Mouse (Mus musculus) left cerebral cortex, adult 2 months (tissue): Measurements from ENCODE around the gene Gpcpd1. TPM values are rescaled to one million over a fixed set of nuclear protein-coding genes. Genes with fewer than 3 reads are reported as not detected.
A peak's percentile ranks its signal among the peaks of the same experiment; 100 is the strongest.
"Not testable (repeated sequence)": the region's sequence is repeated elsewhere in the genome, so short reads cannot be mapped to it uniquely, and the experiment has no call there.

Experiments
- DNase-seq, 2 experiments: peaks; one replicate each; pipeline ENCODE4 v3.0.0; 2021 to 2022; ENCODE audit warnings: low spot score in 2 of 2, mixed read lengths in 1 of 2; ENCODE audit errors: extremely low spot score in 1 of 2
- H3K27ac ChIP-seq: fragments of 200-600 bp; 2 replicates; pipeline ENCODE4 v1.8.1; 2022
- H3K4me3 ChIP-seq: fragments of 200-600 bp; 2 replicates; pipeline ENCODE4 v1.8.1; 2022
- CTCF ChIP-seq: fragments of 200-600 bp; IDR thresholded peaks from 2 replicates; pipeline ENCODE4 v1.8.1; 2022; ENCODE audit warnings: antibody characterized with exemption, mild to moderate bottlenecking, moderate library complexity
- intact Hi-C: fragments of 180-260 bp; cut with DNase I; formaldehyde crosslinking; loops from one replicate; pipeline ENCODE4 v1.15.1; 2025
- total RNA-seq, 2 experiments: library from RNA; stranded (reverse); gene quantifications; 2 replicates each; pipeline ENCODE4 v1.2.3; 2021

Gene Gpcpd1
- total RNA-seq, 2 experiments from 2014 or later: 74.2 to 86.0 TPM

GRCm38 (mm10) chr2:132603706-132604105 lies 16.2 kb upstream of the Gpcpd1 start:
- H3K4me3 ChIP-seq: no peak overlapping the region
- H3K27ac ChIP-seq: no peak overlapping the region
- no peak for TF ChIP-seq CTCF
- no peak for DNase-seq
- intact Hi-C loops: no loop called here

- intact Hi-C loops: no loop called here
- DNase-seq: no peak
- H3K4me3 ChIP-seq: no peak overlapping the region
- peak overlapping the region; percentile 53; the same call in 1 of the 2 replicates for H3K27ac ChIP-seq
- no peak for TF ChIP-seq CTCF
Measured at GRCm38 (mm10) chr2:132601777-132602176, 14.2 kb upstream of the Gpcpd1 start.

GRCm38 (mm10) chr2:132600081-132600480 lies 12.6 kb upstream of the Gpcpd1 start:
- intact Hi-C loops: no loop called here
- no peak for TF ChIP-seq CTCF
- DNase-seq: no peak
- H3K27ac ChIP-seq: no peak overlapping the region
- no peak overlapping the region for H3K4me3 ChIP-seq

- DNase-seq: no peak
- H3K4me3 ChIP-seq: no peak overlapping the region
- intact Hi-C loops: no loop called here
- no peak for TF ChIP-seq CTCF
- H3K27ac ChIP-seq: no peak overlapping the region
Measured at GRCm38 (mm10) chr2:132599127-132599526, 11.6 kb upstream of the Gpcpd1 start.

- DNase-seq: no peak
- intact Hi-C loops: no loop called here
- H3K27ac ChIP-seq: peak overlapping the region; percentile 13
- no peak overlapping the region for H3K4me3 ChIP-seq
- TF ChIP-seq CTCF: no peak
Measured at GRCm38 (mm10) chr2:132597866-132598480, 10.4 kb upstream of the Gpcpd1 start.

GRCm38 (mm10) chr2:132597226-132597625 lies 9.7 kb upstream of the Gpcpd1 start:
- DNase-seq: no peak
- H3K27ac ChIP-seq: peak overlapping the region; percentile 13

GRCm38 (mm10) chr2:132595601-132596235 lies 8.2 kb upstream of the Gpcpd1 start:
- intact Hi-C loops: no loop called here
- H3K4me3 ChIP-seq: no peak overlapping the region
- DNase-seq: no peak
- no peak for TF ChIP-seq CTCF
- peak overlapping the region; percentile 71 for H3K27ac ChIP-seq

More at GRCm38 (mm10) chr2:132597226-132597625, 9.7 kb upstream of the Gpcpd1 start:
- no peak overlapping the region for H3K4me3 ChIP-seq
- TF ChIP-seq CTCF: no peak
- intact Hi-C loops: no loop called here

GRCm38 (mm10) chr2:132592126-132592525 lies 4.6 kb upstream of the Gpcpd1 start:
- Histone ChIP-seq H3K27ac (no peak overlapping the region), H3K4me3 (no peak overlapping the region)
- DNase-seq: no peak
- intact Hi-C loops: no loop called here
- TF ChIP-seq CTCF: no peak

GRCm38 (mm10) chr2:132591579-132591978 lies 4.0 kb upstream of the Gpcpd1 start:
- DNase-seq, H3K4me3 ChIP-seq, H3K27ac ChIP-seq, intact Hi-C loops: not testable (repeated sequence)

- TF ChIP-seq CTCF: no peak
- intact Hi-C loops: no loop called here
- DNase-seq: no peak
- Histone ChIP-seq H3K27ac (no peak overlapping the region), H3K4me3 (no peak overlapping the region)
Measured at GRCm38 (mm10) chr2:132589906-132590538, 2.5 kb upstream of the Gpcpd1 start.

GRCm38 (mm10) chr2:132586006-132586405 lies 1.5 kb downstream of the Gpcpd1 start:
- TF ChIP-seq CTCF: no peak
- DNase-seq: no peak
- H3K27ac ChIP-seq: no peak overlapping the region
- intact Hi-C loops: no loop called here
- H3K4me3 ChIP-seq: no peak overlapping the region

- DNase-seq: no peak
- no peak overlapping the region for H3K27ac ChIP-seq
- no peak for TF ChIP-seq CTCF
- intact Hi-C loops: no loop called here
- no peak overlapping the region for H3K4me3 ChIP-seq
Measured at GRCm38 (mm10) chr2:132584191-132584590, 3.3 kb downstream of the Gpcpd1 start.
